Mouse (Mus musculus): ENCODE data around the gene Habp2. TPM values are rescaled to one million over a fixed set of nuclear protein-coding genes. Genes with fewer than 3 reads are reported as not detected.

Gene Habp2
- total and polyA plus RNA-seq, 3 experiments: not detected

GRCm38 (mm10) chr19:56319629-56320028 is 32.7 kb downstream of the Habp2 start:
- TF ChIP-seq ZMIZ1 (IDR thresholded peaks at IDR 0.05; ENCODE audit: low read depth, low read length) (no peak), GABPA (IDR thresholded peaks at IDR 0.05; ENCODE audit: insufficient replicate concordance, low read depth, low read length) (no peak), NRF1 (IDR thresholded peaks at IDR 0.05; ENCODE audit: low read depth, low read length) (no peak), CHD1 (IDR thresholded peaks at IDR 0.05; ENCODE audit: low read depth, low read length) (no peak), ZKSCAN1 (IDR thresholded peaks at IDR 0.05; ENCODE audit: borderline replicate concordance, low read depth, low read length) (no peak), TBP (conservative IDR thresholded peaks at IDR 0.05; ENCODE audit: low read depth, low read length) (no peak), E2F4 (IDR thresholded peaks at IDR 0.05; ENCODE audit: insufficient replicate concordance, low read depth, low read length) (no peak), USF1 (IDR thresholded peaks at IDR 0.05; ENCODE audit: low read depth, low read length) (no peak), HCFC1 (IDR thresholded peaks at IDR 0.05; ENCODE audit: low read depth, low read length) (no peak), USF2 (conservative IDR thresholded peaks at IDR 0.05; ENCODE audit: low read depth, low read length) (no peak), ELF1 (IDR thresholded peaks at IDR 0.05; ENCODE audit: low read depth, low read length) (no peak), EP300 (IDR thresholded peaks at IDR 0.05; ENCODE audit: low read length) (no peak)
- DNase-seq (ENCODE audit: extremely low read depth): no peak
- Histone ChIP-seq H3K27me3 (replicated peaks) (peaks cover 81% of the 10 kb centered on the region), H3K27ac (ENCODE audit: insufficient read depth, low read depth) (no peak overlapping the region), H3K79me2 (replicated peaks; ENCODE audit: control insufficient read depth, extremely low read depth, insufficient read depth, poor library complexity, severe bottlenecking) (no peaks in the 10 kb centered on the region), H3K4me2 (ENCODE audit: insufficient read depth, low read depth, poor library complexity, severe bottlenecking) (no peak overlapping the region), H3K4me3 (replicated peaks in 1 of 3; ENCODE audit: low read depth in 2 of 3, low read length in 2 of 3, poor library complexity in 1 of 3) (no peak overlapping the region), H3K4me1 (ENCODE audit: control insufficient read depth in 1 of 2, insufficient read depth in 2 of 2) (no peaks in the 10 kb centered on the region), H3K9me3 (replicated peaks; ENCODE audit: low read length) (no peaks in the 10 kb centered on the region), H3K9ac (ENCODE audit: insufficient read depth, low read depth) (no peak overlapping the region), H3K36me3 (replicated peaks in 1 of 2; ENCODE audit: control insufficient read depth in 1 of 2, insufficient read depth in 1 of 2, low read length in 1 of 2) (no peaks in the 10 kb centered on the region)
- dilution Hi-C loops (cut with MboI; ENCODE audit: extremely low pct_ligation_motif_present, extremely low pct_unique_long_range_greater_than_20kb, low sequenced_read_pairs): no loop called here
- in situ Hi-C loops (cut with MboI; ENCODE audit: low pct_ligation_motif_present, low pct_unique_long_range_greater_than_20kb, low sequenced_read_pairs): no loop called here

- dilution Hi-C loops (cut with MboI; ENCODE audit: extremely low pct_ligation_motif_present, extremely low pct_unique_long_range_greater_than_20kb, low sequenced_read_pairs): no loop called here
- H3K9me3 ChIP-seq (replicated peaks; ENCODE audit: low read length): no peaks in the 10 kb centered on the region
- TF ChIP-seq IRF4 (IDR thresholded peaks at IDR 0.05; ENCODE audit: low read depth, low read length): no peak
- no peak for TF ChIP-seq NRF1 (IDR thresholded peaks at IDR 0.05; ENCODE audit: low read depth, low read length)
- TF ChIP-seq BHLHE40 (IDR thresholded peaks at IDR 0.05; ENCODE audit: low read depth, low read length): no peak
- no peak for TF ChIP-seq NELFE (IDR thresholded peaks at IDR 0.05; ENCODE audit: low read depth, low read length)
- no peak for TF ChIP-seq ZMIZ1 (IDR thresholded peaks at IDR 0.05; ENCODE audit: low read depth, low read length)
- TF ChIP-seq JUND (conservative IDR thresholded peaks at IDR 0.05; ENCODE audit: low read depth, low read length): no peak
- no peak for TF ChIP-seq ETS1 (conservative IDR thresholded peaks at IDR 0.05; ENCODE audit: low read depth, low read length)
- TF ChIP-seq RAD21 (IDR thresholded peaks at IDR 0.05; ENCODE audit: low read depth, low read length): no peak
- TF ChIP-seq EP300 (IDR thresholded peaks at IDR 0.05; ENCODE audit: low read length): no peak
- no peak overlapping the region for H3K27ac ChIP-seq (ENCODE audit: insufficient read depth, low read depth)
- H3K4me1 ChIP-seq (ENCODE audit: control insufficient read depth in 1 of 2, insufficient read depth in 2 of 2): no peaks in the 10 kb centered on the region
- in situ Hi-C loops (cut with MboI; ENCODE audit: low pct_ligation_motif_present, low pct_unique_long_range_greater_than_20kb, low sequenced_read_pairs): no loop called here
- H3K4me2 ChIP-seq (ENCODE audit: insufficient read depth, low read depth, poor library complexity, severe bottlenecking): no peak overlapping the region
- no peak overlapping the region for H3K4me3 ChIP-seq (replicated peaks in 1 of 3; ENCODE audit: low read depth in 2 of 3, low read length in 2 of 3, poor library complexity in 1 of 3)
- DNase-seq (ENCODE audit: extremely low read depth): no peak
- H3K9ac ChIP-seq (ENCODE audit: insufficient read depth, low read depth): no peak overlapping the region
- no peaks in the 10 kb centered on the region for H3K36me3 ChIP-seq (replicated peaks in 1 of 2; ENCODE audit: control insufficient read depth in 1 of 2, insufficient read depth in 1 of 2, low read length in 1 of 2)
- H3K27me3 ChIP-seq (replicated peaks): peaks cover 81% of the 10 kb centered on the region
- H3K79me2 ChIP-seq (replicated peaks; ENCODE audit: control insufficient read depth, extremely low read depth, insufficient read depth, poor library complexity, severe bottlenecking): no peaks in the 10 kb centered on the region
These were observed 33.4 kb downstream of the Habp2 start for GRCm38 (mm10) chr19:56320186-56320860.

Data from CH12.LX (cell line).